Mouse (Mus musculus): ENCODE results near the gene Chrd. TPM values are rescaled to one million over a fixed set of nuclear protein-coding genes. Genes with fewer than 3 reads are reported as not detected.
A peak's percentile ranks its signal among the peaks of the same experiment; 100 is the strongest.

Gene Chrd
- polyA plus RNA-seq, 1 experiment from 2014 or later: 1.9 TPM

DNA sequence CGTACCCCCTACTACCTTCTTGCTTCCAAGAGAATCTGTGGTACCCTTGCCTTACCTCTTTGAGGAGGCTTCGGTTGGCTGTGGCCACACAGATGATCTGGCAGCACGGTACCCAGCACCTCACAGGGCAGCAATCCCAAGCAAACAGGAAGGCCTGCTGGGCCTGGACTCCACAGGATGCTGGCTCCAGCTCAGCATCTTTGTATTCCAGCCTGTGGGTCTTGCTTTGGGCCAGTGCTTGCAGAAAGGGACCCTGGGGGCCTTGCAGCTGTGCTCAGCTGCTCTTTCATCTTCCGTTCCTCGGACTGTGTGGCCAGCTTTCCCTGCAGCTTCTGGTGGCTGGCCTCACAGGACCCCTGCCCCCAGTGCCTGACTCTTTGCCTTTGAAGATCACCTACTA is 32.9 kb upstream of the Chrd start:
- peaks cover 16% of the 10 kb centered on the region for H3K4me1 ChIP-seq (ENCODE audit: control insufficient read depth, insufficient read depth, low read length)
- H3K4me3 ChIP-seq (ENCODE audit: low read length): no peak overlapping the region
- no peaks in the 10 kb centered on the region for H3K9me3 ChIP-seq (replicated peaks; ENCODE audit: control insufficient read depth, low read length)
- no peak overlapping the region for H3K4me2 ChIP-seq (ENCODE audit: low read depth, low read length)
- no peak overlapping the region for H3K9ac ChIP-seq (ENCODE audit: low read length)
- WGBS: 60% methylated on average over 5 of the region's 5 CpGs
- H3K36me3 ChIP-seq (ENCODE audit: control insufficient read depth, insufficient read depth): no peaks in the 10 kb centered on the region; the same call in 1 of the 2 replicates
- no peak overlapping the region for H3K27ac ChIP-seq (ENCODE audit: low read length)
- no peaks in the 10 kb centered on the region for H3K27me3 ChIP-seq (ENCODE audit: control insufficient read depth, insufficient read depth, low read length)
- no peak for ATAC-seq (replicated peaks; ENCODE audit: extremely low read depth, insufficient read depth, low FRiP score)

DNA sequence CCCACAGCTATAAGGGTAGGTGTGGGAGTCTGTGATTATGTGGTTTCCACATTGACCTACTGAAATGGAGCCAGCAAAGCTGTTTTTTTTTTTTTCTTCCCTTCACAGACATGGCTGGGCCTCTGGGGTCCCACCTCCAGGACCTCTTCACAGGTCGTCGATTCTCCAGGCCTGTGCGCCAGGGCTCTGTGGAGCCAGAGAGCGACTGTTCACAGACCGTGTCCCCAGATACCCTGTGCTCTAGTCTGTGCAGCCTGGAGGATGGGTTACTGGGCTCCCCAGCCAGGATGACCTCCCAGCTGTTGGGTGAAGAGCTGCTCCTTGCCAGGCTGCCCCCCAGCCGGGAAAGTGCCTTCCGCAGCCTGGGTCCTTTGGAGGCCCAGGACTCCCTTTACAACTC is 31.6 kb upstream of the Chrd start:
- Histone ChIP-seq H3K9ac (ENCODE audit: low read length) (no peak overlapping the region), H3K4me3 (ENCODE audit: low read length) (no peak overlapping the region), H3K36me3 (ENCODE audit: control insufficient read depth, insufficient read depth) (no peaks in the 10 kb centered on the region; the same call in 1 of the 2 replicates), H3K27ac (ENCODE audit: low read length) (no peak overlapping the region), H3K4me2 (ENCODE audit: low read depth, low read length) (no peak overlapping the region), H3K4me1 (ENCODE audit: control insufficient read depth, insufficient read depth, low read length) (peaks cover 7% of the 10 kb centered on the region), H3K9me3 (replicated peaks; ENCODE audit: control insufficient read depth, low read length) (no peaks in the 10 kb centered on the region), H3K27me3 (ENCODE audit: control insufficient read depth, insufficient read depth, low read length) (no peaks in the 10 kb centered on the region)
- no peak for ATAC-seq (replicated peaks; ENCODE audit: extremely low read depth, insufficient read depth, low FRiP score)
- 61% methylated on average over 7 of the region's 7 CpGs for WGBS

DNA sequence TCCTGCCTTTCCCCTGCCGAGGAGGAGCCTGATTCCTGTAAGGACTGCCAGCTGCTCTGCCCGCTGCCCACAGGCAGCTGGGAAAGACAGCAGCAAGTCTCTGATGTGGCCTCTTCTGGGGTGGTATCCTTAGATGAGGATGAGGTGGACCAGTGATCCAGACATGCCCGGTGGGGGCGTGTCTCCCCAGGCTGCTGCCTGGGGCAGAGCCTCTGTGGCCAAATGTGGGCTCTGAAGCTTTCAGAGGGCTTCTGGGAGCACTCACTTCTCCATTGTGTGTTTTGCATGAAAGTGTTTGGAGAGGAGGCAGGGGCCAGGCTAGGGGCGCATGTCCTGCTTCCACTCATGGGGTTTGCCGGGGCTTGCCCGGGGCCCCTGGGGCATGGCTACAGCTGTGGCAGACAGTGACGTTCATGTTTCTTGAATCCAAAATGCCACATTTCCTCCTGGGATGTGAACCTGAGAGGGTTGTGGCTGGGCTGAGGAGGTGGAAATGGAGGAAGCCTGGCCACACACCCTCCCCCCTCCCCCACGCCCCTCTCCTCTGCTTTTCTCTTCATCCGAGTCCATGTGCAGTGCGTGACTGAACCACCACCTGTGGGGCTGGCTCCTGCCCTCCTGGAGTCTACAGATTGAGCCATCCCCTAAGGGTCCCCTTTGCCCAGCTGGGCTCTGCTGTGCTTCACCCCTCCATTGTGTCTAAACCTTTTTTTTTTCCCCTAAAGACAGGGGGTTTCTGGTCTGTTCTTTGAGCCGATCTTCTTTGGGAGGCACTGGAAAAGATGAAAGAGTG is 31.0 kb upstream of the Chrd start:
- Histone ChIP-seq H3K4me2 (ENCODE audit: low read depth, low read length) (no peak overlapping the region), H3K4me1 (ENCODE audit: control insufficient read depth, insufficient read depth, low read length) (peaks cover 6% of the 10 kb centered on the region), H3K4me3 (ENCODE audit: low read length) (no peak overlapping the region), H3K9me3 (replicated peaks; ENCODE audit: control insufficient read depth, low read length) (no peaks in the 10 kb centered on the region), H3K27me3 (ENCODE audit: control insufficient read depth, insufficient read depth, low read length) (no peaks in the 10 kb centered on the region), H3K27ac (ENCODE audit: low read length) (no peak overlapping the region), H3K9ac (ENCODE audit: low read length) (0 out of 2 replicates have a peak overlapping the region, but pooled peaks have one; percentile 7), H3K36me3 (ENCODE audit: control insufficient read depth, insufficient read depth) (no peaks in the 10 kb centered on the region; the same call in 1 of the 2 replicates)
- ATAC-seq (replicated peaks; ENCODE audit: extremely low read depth, insufficient read depth, low FRiP score): no peak
- 44% methylated on average over 12 of the region's 12 CpGs for WGBS

DNA sequence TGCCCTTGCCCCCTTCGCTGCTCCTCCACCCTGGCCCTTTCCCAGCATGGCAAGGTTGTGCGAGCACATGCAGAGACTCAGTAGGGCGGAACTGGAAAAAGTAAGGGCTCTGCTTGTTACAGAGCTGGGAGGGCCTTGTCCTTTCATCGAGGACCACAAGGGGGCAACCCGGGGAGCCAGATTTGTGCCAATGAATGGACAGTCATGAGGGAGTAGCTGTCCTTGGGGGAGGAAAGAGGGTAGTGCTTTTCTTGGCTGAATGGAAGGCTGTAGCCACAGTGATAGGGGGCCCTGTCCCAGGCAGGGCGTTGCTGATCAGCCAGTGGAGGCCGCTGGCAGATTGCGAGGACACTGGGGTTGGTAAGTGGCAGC is 30.4 kb upstream of the Chrd start:
- 6% methylated on average over 8 of the region's 8 CpGs for WGBS
- Histone ChIP-seq H3K4me2 (ENCODE audit: low read depth, low read length) (no peak overlapping the region), H3K9ac (ENCODE audit: low read length) (0 out of 2 replicates have a peak overlapping the region, but pooled peaks have one; percentile 7), H3K27me3 (ENCODE audit: control insufficient read depth, insufficient read depth, low read length) (no peaks in the 10 kb centered on the region), H3K4me1 (ENCODE audit: control insufficient read depth, insufficient read depth, low read length) (peaks cover 6% of the 10 kb centered on the region), H3K36me3 (ENCODE audit: control insufficient read depth, insufficient read depth) (no peaks in the 10 kb centered on the region; the same call in 1 of the 2 replicates), H3K4me3 (ENCODE audit: low read length) (no peak overlapping the region), H3K9me3 (replicated peaks; ENCODE audit: control insufficient read depth, low read length) (no peaks in the 10 kb centered on the region), H3K27ac (ENCODE audit: low read length) (no peak overlapping the region)
- peak; percentile 75 for ATAC-seq (replicated peaks; ENCODE audit: extremely low read depth, insufficient read depth, low FRiP score)

DNA sequence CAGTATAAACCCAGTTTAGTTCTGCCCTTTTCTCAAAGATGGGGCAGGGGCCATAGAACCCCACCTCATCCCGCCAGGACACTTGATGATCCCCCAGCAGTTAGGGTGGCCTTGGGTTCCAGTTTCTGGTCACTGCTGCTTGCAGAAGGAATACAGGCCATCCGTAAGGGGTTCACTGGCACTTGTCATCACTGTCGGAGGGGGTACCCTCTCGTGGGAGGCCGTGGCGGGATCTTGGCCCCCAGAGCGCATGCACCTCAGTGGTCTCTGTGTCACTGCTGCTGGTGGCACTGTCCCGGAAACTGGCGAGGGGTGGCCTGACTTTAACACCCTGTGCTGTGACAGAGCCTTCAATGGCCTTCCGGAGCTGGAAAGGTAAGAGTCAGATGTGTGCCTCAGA is 29.9 kb upstream of the Chrd start:
- ATAC-seq (replicated peaks; ENCODE audit: extremely low read depth, insufficient read depth, low FRiP score): no peak
- Histone ChIP-seq H3K27ac (ENCODE audit: low read length) (no peak overlapping the region), H3K36me3 (ENCODE audit: control insufficient read depth, insufficient read depth) (no peaks in the 10 kb centered on the region; the same call in 1 of the 2 replicates), H3K9me3 (replicated peaks; ENCODE audit: control insufficient read depth, low read length) (no peaks in the 10 kb centered on the region), H3K4me1 (ENCODE audit: control insufficient read depth, insufficient read depth, low read length) (peaks cover 6% of the 10 kb centered on the region), H3K27me3 (ENCODE audit: control insufficient read depth, insufficient read depth, low read length) (no peaks in the 10 kb centered on the region), H3K4me3 (ENCODE audit: low read length) (no peak overlapping the region), H3K9ac (ENCODE audit: low read length) (no peak overlapping the region), H3K4me2 (ENCODE audit: low read depth, low read length) (no peak overlapping the region)
- 94% methylated on average over 10 of the region's 10 CpGs for WGBS

DNA sequence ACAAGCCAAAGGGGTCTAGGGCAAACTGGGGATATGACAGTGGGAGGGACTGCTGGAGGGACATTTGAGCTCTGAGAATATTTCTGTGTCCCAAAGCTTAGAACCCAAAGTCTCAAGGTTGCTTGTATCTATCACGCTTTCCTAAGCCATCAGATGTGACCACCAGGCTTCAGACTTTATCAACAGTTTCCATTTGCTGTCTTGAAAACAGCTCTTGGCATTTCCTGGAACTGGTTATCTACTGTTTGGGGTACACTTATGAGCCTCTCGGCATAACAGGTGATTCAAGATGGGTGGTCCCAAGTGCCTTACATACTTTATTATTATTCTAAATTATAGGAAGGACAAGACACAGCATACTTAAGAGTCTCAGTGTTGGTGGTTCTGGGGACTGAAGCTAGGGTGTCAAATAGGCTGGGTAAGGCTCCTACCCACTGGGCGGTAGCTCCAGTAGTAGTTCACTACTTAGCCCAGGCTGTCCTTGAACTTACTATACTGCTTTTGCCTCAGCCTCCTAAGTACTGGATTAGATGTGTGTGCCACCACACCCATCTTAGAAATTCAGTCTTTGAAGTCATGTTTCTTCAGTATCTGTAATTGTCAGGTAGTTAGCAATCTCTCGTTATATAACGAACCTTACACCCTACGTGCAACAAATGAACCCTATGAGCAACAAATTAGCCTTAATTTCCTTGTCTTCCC is 29.1 kb upstream of the Chrd start:
- H3K9ac ChIP-seq (ENCODE audit: low read length): no peak overlapping the region
- H3K27ac ChIP-seq (ENCODE audit: low read length): no peak overlapping the region
- no peak overlapping the region for H3K4me2 ChIP-seq (ENCODE audit: low read depth, low read length)
- no peak overlapping the region for H3K4me3 ChIP-seq (ENCODE audit: low read length)
- ATAC-seq (replicated peaks; ENCODE audit: extremely low read depth, insufficient read depth, low FRiP score): no peak
- H3K4me1 ChIP-seq (ENCODE audit: control insufficient read depth, insufficient read depth, low read length): peaks cover 6% of the 10 kb centered on the region
- 87% methylated on average over 6 of the region's 6 CpGs for WGBS
- no peaks in the 10 kb centered on the region; the same call in 1 of the 2 replicates for H3K36me3 ChIP-seq (ENCODE audit: control insufficient read depth, insufficient read depth)
- H3K9me3 ChIP-seq (replicated peaks; ENCODE audit: control insufficient read depth, low read length): no peaks in the 10 kb centered on the region
- no peaks in the 10 kb centered on the region for H3K27me3 ChIP-seq (ENCODE audit: control insufficient read depth, insufficient read depth, low read length)

DNA sequence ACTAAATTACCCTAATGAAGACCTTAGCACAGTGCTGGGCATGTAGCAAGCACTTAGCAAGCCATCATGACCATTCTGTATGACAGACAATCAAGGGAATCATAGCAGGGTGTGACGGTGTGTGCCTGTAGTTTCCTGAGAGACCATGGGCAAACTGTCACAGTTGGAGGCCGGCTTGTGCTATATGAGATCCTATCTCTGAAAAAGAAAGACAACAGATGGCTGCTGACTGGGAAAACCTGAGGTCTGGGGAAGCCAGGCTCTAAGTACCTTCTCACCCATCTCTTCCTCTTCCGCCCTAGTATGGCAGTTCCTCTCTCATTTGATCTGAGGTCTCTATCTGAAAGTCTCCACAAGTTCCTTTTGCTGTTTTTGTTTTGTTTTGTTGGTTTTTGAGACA is 27.1 kb upstream of the Chrd start:
- Histone ChIP-seq H3K9ac (ENCODE audit: low read length) (no peak overlapping the region), H3K27ac (ENCODE audit: low read length) (no peak overlapping the region), H3K27me3 (ENCODE audit: control insufficient read depth, insufficient read depth, low read length) (no peaks in the 10 kb centered on the region), H3K4me2 (ENCODE audit: low read depth, low read length) (no peak overlapping the region), H3K9me3 (replicated peaks; ENCODE audit: control insufficient read depth, low read length) (no peaks in the 10 kb centered on the region), H3K4me1 (ENCODE audit: control insufficient read depth, insufficient read depth, low read length) (peaks cover 6% of the 10 kb centered on the region), H3K36me3 (ENCODE audit: control insufficient read depth, insufficient read depth) (no peaks in the 10 kb centered on the region; the same call in 1 of the 2 replicates), H3K4me3 (ENCODE audit: low read length) (no peak overlapping the region)
- WGBS: 77% methylated on average over 3 of the region's 3 CpGs
- ATAC-seq (replicated peaks; ENCODE audit: extremely low read depth, insufficient read depth, low FRiP score): no peak

DNA sequence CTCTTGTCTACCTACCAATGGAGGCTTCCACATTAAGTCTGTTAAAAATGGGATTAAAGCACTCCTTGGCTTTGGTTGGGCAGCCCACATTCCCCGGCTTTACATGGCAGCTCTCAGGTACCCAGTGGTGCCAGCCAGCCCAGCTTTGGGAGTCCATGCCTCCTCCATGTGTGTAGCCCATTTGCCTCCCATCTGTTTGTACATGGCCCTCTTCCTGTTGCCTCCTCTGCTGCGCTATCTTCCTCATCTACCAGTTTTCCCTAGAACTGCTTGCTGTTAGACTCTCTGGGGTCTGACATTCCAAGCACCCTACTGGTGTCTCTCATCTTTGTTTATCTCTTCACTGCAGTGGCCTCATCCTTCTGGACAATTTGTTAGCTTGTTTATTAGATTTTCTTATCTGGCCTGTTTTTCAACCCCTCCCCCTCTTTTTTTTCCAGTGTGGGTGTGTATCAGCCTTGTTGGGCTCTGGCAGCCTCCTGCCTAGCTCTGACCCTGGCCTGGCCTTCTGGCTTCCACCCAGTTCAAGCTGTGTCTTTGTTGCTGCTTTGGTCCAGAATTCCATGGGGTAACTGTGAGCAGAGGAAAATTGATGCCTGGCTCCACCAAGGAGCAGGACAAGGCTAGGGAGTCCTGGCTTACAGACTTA is 26.4 kb upstream of the Chrd start:
- peaks cover 6% of the 10 kb centered on the region for H3K4me1 ChIP-seq (ENCODE audit: control insufficient read depth, insufficient read depth, low read length)
- H3K36me3 ChIP-seq (ENCODE audit: control insufficient read depth, insufficient read depth): peaks cover 3% of the 10 kb centered on the region
- no peaks in the 10 kb centered on the region for H3K9me3 ChIP-seq (replicated peaks; ENCODE audit: control insufficient read depth, low read length)
- H3K4me2 ChIP-seq (ENCODE audit: low read depth, low read length): no peak overlapping the region
- no peak overlapping the region for H3K27ac ChIP-seq (ENCODE audit: low read length)
- H3K27me3 ChIP-seq (ENCODE audit: control insufficient read depth, insufficient read depth, low read length): no peaks in the 10 kb centered on the region
- no peak for ATAC-seq (replicated peaks; ENCODE audit: extremely low read depth, insufficient read depth, low FRiP score)
- no peak overlapping the region for H3K9ac ChIP-seq (ENCODE audit: low read length)
- H3K4me3 ChIP-seq (ENCODE audit: low read length): no peak overlapping the region
- 83% methylated on average over 2 of the region's 2 CpGs for WGBS
